8 mouse cellular contexts compared by ENCODE assay signal in genomic region chr12:8947714-8948464, GRCm38 (mm10). TPM values are rescaled to one million over a fixed set of nuclear protein-coding genes. Genes with fewer than 3 reads are reported as not detected.
DNase-seq lines count a peak whose midpoint lies in the region; ATAC-seq and TF ChIP-seq lines count a peak whose summit lies in the region.

Gene Matn3, plus strand, starts transcription at chr12:8947929.

- WGBS in embryonic facial prominence, embryonic 10.5 days: under 1% methylated on average over 42 of the region's 42 CpGs
- 1% methylated on average over 42 of the region's 42 CpGs for WGBS in intestine, embryonic 16.5 days
- WGBS in liver, embryonic 14.5 days (ENCODE audit: insufficient replicate concordance): 3% methylated on average over 38 of the region's 42 CpGs

- peak within 1 kb of the TSS; percentile 98 for H3K4me2 ChIP-seq in intestine, embryonic 16.5 days (ENCODE audit: low read depth, low read length)
- H3K4me2 ChIP-seq in liver, embryonic 14.5 days (ENCODE audit: low read depth): peak within 1 kb of the TSS; percentile 61
- peak within 1 kb of the TSS; percentile 81 for H3K4me2 ChIP-seq in myocyte (ENCODE audit: low read depth)

- DNase-seq in B cell, adult 2 months: peak; percentile 71
- DNase-seq in adrenal gland, postnatal 10 days: peak; percentile 88
- DNase-seq in embryonic facial prominence, embryonic 10.5 days (ENCODE audit: low spot score): peak; percentile 87
- peak; percentile 79 to 87 for DNase-seq in heart, adult 18-20 months
- peak; percentile 20 to 26 (median 23) for DNase-seq in liver, embryonic 14.5 days (ENCODE audit: low read depth in 3 of 3, low spot score in 3 of 3)

- no peaks in the 10 kb centered on the region for H3K9me3 ChIP-seq in embryonic facial prominence, embryonic 10.5 days
- H3K9me3 ChIP-seq in intestine, embryonic 16.5 days (ENCODE audit: control insufficient read depth, low read length): no peaks in the 10 kb centered on the region
- H3K9me3 ChIP-seq in liver, embryonic 14.5 days (ENCODE audit: control insufficient read depth, low read length): no peaks in the 10 kb centered on the region

- H3K9ac ChIP-seq in intestine, embryonic 16.5 days (ENCODE audit: low read depth, low read length): peak within 1 kb of the TSS; percentile 62
- H3K9ac ChIP-seq in liver, embryonic 14.5 days (replicated peaks): no peak within 1 kb of the TSS

- peak; percentile 78 for ATAC-seq in intestine, embryonic 16.5 days
- ATAC-seq in liver, embryonic 14.5 days (ENCODE audit: insufficient read depth): peak; percentile 23; the same call in 1 of the 2 replicates

- no peak within 1 kb of the TSS for H3ac ChIP-seq in myocyte (ENCODE audit: control insufficient read depth, insufficient read length)

- H3K4me3 ChIP-seq in embryonic facial prominence, embryonic 10.5 days: peak within 1 kb of the TSS; percentile 64
- H3K4me3 ChIP-seq in intestine, embryonic 16.5 days (ENCODE audit: low read length): peak within 1 kb of the TSS; percentile 52
- H3K4me3 ChIP-seq in liver, embryonic 14.5 days (ENCODE audit: insufficient read depth in 1 of 2, low read depth in 2 of 2, low read length in 2 of 2): peak within 1 kb of the TSS; percentile 25 to 28; a peak in 3 of 4 replicates
- H3K4me3 ChIP-seq in myocyte: no peak within 1 kb of the TSS
- peak within 1 kb of the TSS; percentile 76 for H3K4me3 ChIP-seq in testis, adult 2 months (ENCODE audit: control insufficient read depth, low read depth, low read length)

- H3K79me2 ChIP-seq in myocyte (ENCODE audit: control insufficient read depth, insufficient read depth): no peaks in the 10 kb centered on the region

- TF ChIP-seq EP300 in liver, embryonic 14.5 days (IDR thresholded peaks at IDR 0.05; ENCODE audit: low read depth): no peak

- TF ChIP-seq CTCF in liver, embryonic 14.5 days (IDR thresholded peaks at IDR 0.05; ENCODE audit: low read depth): no peak
- no peak for TF ChIP-seq CTCF in testis, adult 2 months (IDR thresholded peaks at IDR 0.05; ENCODE audit: control insufficient read depth, insufficient read depth, insufficient replicate concordance, low read depth, low read length)

- TF ChIP-seq POLR2A in myocyte (IDR thresholded peaks at IDR 0.05; ENCODE audit: insufficient read length, low read depth): no peak
- TF ChIP-seq POLR2A in testis, adult 2 months (IDR thresholded peaks at IDR 0.05; ENCODE audit: control insufficient read depth, low read depth, low read length): 0 out of 2 replicates have a peak, but pooled peaks have one; percentile 13

- peaks cover 17% of the 10 kb centered on the region for H3K4me1 ChIP-seq in embryonic facial prominence, embryonic 10.5 days
- peaks cover 10% of the 10 kb centered on the region; the same call in 1 of the 2 replicates for H3K4me1 ChIP-seq in intestine, embryonic 16.5 days (ENCODE audit: control insufficient read depth, insufficient read depth, low read length)
- H3K4me1 ChIP-seq in liver, embryonic 14.5 days (replicated peaks; ENCODE audit: control insufficient read depth in 2 of 2, insufficient read depth in 2 of 2, low read length in 1 of 2): no peaks in the 10 kb centered on the region
- peaks cover 14% of the 10 kb centered on the region for H3K4me1 ChIP-seq in testis, adult 2 months (ENCODE audit: control insufficient read depth, insufficient read depth, low read length)

- H3K27me3 ChIP-seq in embryonic facial prominence, embryonic 10.5 days (replicated peaks; ENCODE audit: low read depth, poor library complexity, severe bottlenecking): peaks cover 19% of the 10 kb centered on the region
- H3K27me3 ChIP-seq in intestine, embryonic 16.5 days (replicated peaks; ENCODE audit: control insufficient read depth, insufficient read depth, low read length): 0 out of 2 replicates have a peak, but pooled peaks cover 7% of the 10 kb centered on the region
- H3K27me3 ChIP-seq in liver, embryonic 14.5 days (ENCODE audit: control insufficient read depth, insufficient read depth, low read length): peaks cover 7% of the 10 kb centered on the region
- no peaks in the 10 kb centered on the region for H3K27me3 ChIP-seq in myocyte (ENCODE audit: control insufficient read depth, insufficient read depth, insufficient read length)
- H3K27me3 ChIP-seq in testis, adult 2 months (ENCODE audit: control insufficient read depth, insufficient read depth, low read length): no peaks in the 10 kb centered on the region

- H3K36me3 ChIP-seq in embryonic facial prominence, embryonic 10.5 days (replicated peaks): no peaks in the 10 kb centered on the region
- H3K36me3 ChIP-seq in intestine, embryonic 16.5 days (ENCODE audit: control insufficient read depth, insufficient read depth, low read length): no peaks in the 10 kb centered on the region
- no peaks in the 10 kb centered on the region for H3K36me3 ChIP-seq in liver, embryonic 14.5 days (replicated peaks; ENCODE audit: control insufficient read depth, insufficient read depth, low read depth)
- H3K36me3 ChIP-seq in myocyte (ENCODE audit: control insufficient read depth, insufficient read depth): no peaks in the 10 kb centered on the region
- no peaks in the 10 kb centered on the region for H3K36me3 ChIP-seq in testis, adult 2 months (ENCODE audit: control insufficient read depth, insufficient read depth, low read length)

- H3K27ac ChIP-seq in embryonic facial prominence, embryonic 10.5 days (replicated peaks): peak within 1 kb of the TSS; percentile 76
- no peak within 1 kb of the TSS for H3K27ac ChIP-seq in intestine, embryonic 16.5 days (ENCODE audit: low read length)
- no peak within 1 kb of the TSS for H3K27ac ChIP-seq in liver, embryonic 14.5 days
- no peak within 1 kb of the TSS for H3K27ac ChIP-seq in testis, adult 2 months (ENCODE audit: control insufficient read depth, insufficient read depth, low read depth, low read length)

TF ChIP-seq in myocyte, 11 proteins besides CTCF, POLR2A, EP300 and RAD21:
- TF ChIP-seq MYOD1 (IDR thresholded peaks at IDR 0.05; ENCODE audit: control insufficient read depth in 1 of 3, insufficient read length in 2 of 3, low read depth in 2 of 3): peak in 1 of 3 experiments; percentile 24
- TF ChIP-seq E2F4 (IDR thresholded peaks at IDR 0.05; ENCODE audit: insufficient read depth): peak; percentile 91
- TF ChIP-seq CEBPB (IDR thresholded peaks at IDR 0.05; ENCODE audit: insufficient read depth, poor library complexity, severe bottlenecking): no peak
- TF ChIP-seq MYOG (IDR thresholded peaks at IDR 0.05; ENCODE audit: control insufficient read depth in 1 of 3, insufficient read depth in 1 of 3, insufficient read length in 2 of 3, low read depth in 2 of 3): peak in 1 of 3 experiments; percentile 25

RNA-seq across cellular contexts. Expression of gene Matn3, which starts in this region (rescaled TPM):
- under 1 TPM in 1 of 2 experiments, not detected in 1; 0.30 TPM for total RNA-seq in adrenal gland, postnatal 10 days (2021)
- 3.0 and 3.3 TPM in 2 replicates for polyA plus RNA-seq in embryonic facial prominence, embryonic 10.5 days (2016; fragmentation: Nextera tagmentation; extraction: Ambion mirVana)
- total RNA-seq in heart, adult 18-20 months (2021): not detected
- 0.04 and 0.07 TPM in 2 replicates for polyA plus RNA-seq in intestine, embryonic 16.5 days (2015; fragmentation: Nextera tagmentation; extraction: Ambion mirVana)
- polyA plus RNA-seq in liver, embryonic 14.5 days (2012; rRNA removed): 0.04 and 0.07 TPM in 2 replicates
- polyA plus RNA-seq in liver, embryonic 14.5 days (2014; fragmentation: Nextera tagmentation; extraction: Ambion mirVana): 0.03 and 0.14 TPM in 2 replicates
- 0.01 TPM for polyA plus RNA-seq in myocyte (2012; fragmentation: generic; extraction: Trizol)
- 0.07 and 0.18 TPM in 2 replicates for polyA plus RNA-seq in testis, adult 2 months (2012; rRNA removed)

Comparison
In these comparisons a context has a peak if more than half of its experiments do, and no peak if none do; other contexts are left out.
1. Peak in DNase-seq in adrenal gland, postnatal 10 days; RNA of the gene not detected or under 1 TPM.
2. Peak in DNase-seq in heart, adult 18-20 months; RNA of the gene not detected or under 1 TPM.
3. Peak in ATAC-seq, H3K4me3 ChIP-seq, H3K9ac ChIP-seq and H3K4me2 ChIP-seq in intestine, embryonic 16.5 days; RNA of the gene not detected or under 1 TPM.
4. Peak in DNase-seq, ATAC-seq, H3K4me3 ChIP-seq and H3K4me2 ChIP-seq in liver, embryonic 14.5 days; RNA of the gene not detected or under 1 TPM.
5. DNase-seq: peak in every context shown above with its lines; median percentile 88 in adrenal gland, postnatal 10 days; 87 in embryonic facial prominence, embryonic 10.5 days; 83 in heart, adult 18-20 months; 71 in B cell, adult 2 months; 23 in liver, embryonic 14.5 days.